Mouse (Mus musculus) adrenal gland, adult (tissue): Measurements from ENCODE around the gene Kif1a.

Experiments used
- DNase-seq, 2 experiments: peaks; one replicate each; pipeline ENCODE4 v3.0.0; 2022 to 2023; ENCODE audit warnings: low spot score in 1 of 2; ENCODE audit not compliant: inconsistent age in 2 of 2

Gene Kif1a

GRCm38 (mm10) chr1:93101571-93102061, at the start of gene Kif1a:
Kif1a (minus strand) TSS chr1:93101951.
- DNase-seq: peak; percentile 80 to 84

GRCm38 (mm10) chr1:93150907-93151661, 49.3 kb upstream of the Kif1a start:
- DNase-seq: no peak

GRCm38 (mm10) chr1:93144176-93144575, 42.4 kb upstream of the Kif1a start:
- DNase-seq: no peak

- peak in 1 of 2 experiments; percentile 40 for DNase-seq
Observed at GRCm38 (mm10) chr1:93142871-93143270, 41.1 kb upstream of the Kif1a start.

- no peak for DNase-seq
Observed at GRCm38 (mm10) chr1:93139713-93140112, 38.0 kb upstream of the Kif1a start.

- DNase-seq: no peak
Observed at GRCm38 (mm10) chr1:93138534-93138933, 36.8 kb upstream of the Kif1a start.

GRCm38 (mm10) chr1:93135036-93135526, 33.3 kb upstream of the Kif1a start, which contains the start of gene Agxt:
Agxt (plus strand) TSS chr1:93135240.
- no peak for DNase-seq

GRCm38 (mm10) chr1:93132676-93133075, 30.9 kb upstream of the Kif1a start:
- no peak for DNase-seq

GRCm38 (mm10) chr1:93130242-93130983, 28.7 kb upstream of the Kif1a start:
- no peak for DNase-seq

- peak; percentile 41 to 84 for DNase-seq
Observed at GRCm38 (mm10) chr1:93128710-93129349, 27.1 kb upstream of the Kif1a start.

GRCm38 (mm10) chr1:93128209-93128608, 26.5 kb upstream of the Kif1a start:
- DNase-seq: no peak

GRCm38 (mm10) chr1:93125256-93125655, 23.5 kb upstream of the Kif1a start:
- DNase-seq: peak; percentile 12 to 63

- DNase-seq: peak; percentile 23 to 68
Observed at GRCm38 (mm10) chr1:93124066-93124465, 22.3 kb upstream of the Kif1a start.

GRCm38 (mm10) chr1:93123179-93123854, 21.6 kb upstream of the Kif1a start:
- DNase-seq: no peak

- no peak for DNase-seq
Observed at GRCm38 (mm10) chr1:93118816-93119215, 17.1 kb upstream of the Kif1a start.

- DNase-seq: no peak
Observed at GRCm38 (mm10) chr1:93115471-93115870, 13.7 kb upstream of the Kif1a start.

- DNase-seq: peak; percentile 75 to 84
Observed at GRCm38 (mm10) chr1:93114713-93115463, 13.1 kb upstream of the Kif1a start.

GRCm38 (mm10) chr1:93102700-93103099, 949 bp upstream of the Kif1a start:
- no peak for DNase-seq

- peak; percentile 59 to 81 for DNase-seq
Observed at GRCm38 (mm10) chr1:93100576-93101491, 917 bp downstream of the Kif1a start.
